Mouse (Mus musculus) myocyte (in vitro differentiated cells): ENCODE measurements at regions not wholly inside any gene's neighbourhood (a gene's known extent, or its start where the extent isn't known, plus 50 kb on each side); places are given as distances from the start of the nearest gene placed in this dataset.

Experiments
- E2F4 ChIP-seq: IDR thresholded peaks from one replicate; pipeline ENCODE4 v1.6.1; 2011; ENCODE audit warnings: mild to moderate bottlenecking, control low read depth, moderate library complexity; ENCODE audit not compliant: insufficient read depth
- MAX ChIP-seq: IDR thresholded peaks from one replicate; pipeline ENCODE4 v1.6.1; 2011; ENCODE audit warnings: low read depth, mild to moderate bottlenecking, control low read depth
- POLR2A ChIP-seq: IDR thresholded peaks from one replicate; pipeline ENCODE4 v1.6.1; 2011; ENCODE audit warnings: low read depth, mild to moderate bottlenecking, control low read depth, moderate library complexity; ENCODE audit not compliant: insufficient read length
- POLR2AphosphoS2 ChIP-seq: IDR thresholded peaks from one replicate; pipeline ENCODE4 v1.6.1; 2011; ENCODE audit warnings: low read depth, control low read depth; ENCODE audit not compliant: insufficient read length
- USF1 ChIP-seq: IDR thresholded peaks from one replicate; pipeline ENCODE4 v1.6.1; 2011; ENCODE audit warnings: low read depth, mild to moderate bottlenecking, control low read depth, moderate library complexity

DNA sequence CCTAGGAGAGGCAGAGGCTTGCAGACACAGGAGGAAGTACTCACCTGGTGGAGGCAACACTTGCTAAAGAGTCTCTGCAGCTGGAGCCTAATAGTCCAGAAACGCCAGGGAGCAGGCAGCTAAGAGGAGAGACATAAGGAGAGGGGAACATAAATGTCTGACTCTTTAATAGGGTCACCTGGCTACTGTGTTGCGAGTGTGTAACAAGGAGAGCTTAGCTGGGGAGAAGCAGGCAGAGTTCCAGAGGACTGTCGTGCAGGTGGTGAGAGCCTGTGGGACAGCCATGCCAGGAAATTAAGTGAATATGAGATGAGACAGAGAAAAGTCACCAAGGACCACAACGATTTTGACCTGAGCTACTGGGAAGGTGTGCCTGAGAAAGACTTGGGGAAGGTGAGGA is 128.2 kb upstream of the Kctd3 start:
- TF ChIP-seq E2F4 (no peak), POLR2A (no peak), USF1 (no peak), MAX (no peak), POLR2AphosphoS2 (no peak)
